Comparison of ENCODE assay signal across 16 mouse cellular contexts in the genomic region with DNA sequence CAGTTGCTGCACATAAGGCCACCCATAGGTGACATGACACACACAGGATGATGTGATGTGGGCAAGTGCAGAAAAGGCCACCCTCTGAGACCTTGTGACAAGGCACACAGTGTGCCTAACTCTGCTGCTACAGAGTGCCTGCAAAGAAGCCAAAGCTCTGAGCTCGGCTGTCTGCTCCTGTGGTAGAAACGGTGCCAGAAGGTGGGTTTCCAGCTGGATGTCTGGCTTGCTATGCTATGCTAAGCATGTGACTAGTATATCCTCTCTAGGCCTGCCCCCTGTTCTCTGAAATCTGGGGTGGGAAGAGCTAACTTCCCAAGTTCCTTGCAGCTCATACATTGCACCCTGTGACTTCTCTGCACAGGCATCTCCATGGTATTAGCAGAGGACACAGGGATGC.
"Had no signal": no experiment of that assay in that cellular context is flagged by ENCODE, and none has a peak within 500 bp of the region (broad histone marks: within the 10 kb centered on the region; RNA-seq: fewer than 3 reads in every experiment).

No protein-coding gene starts in this region.

- H3K4me1 ChIP-seq: neural tube, embryonic 13.5 days; neural tube, embryonic 15.5 days; stomach, embryonic 15.5 days had no signal

- H3K4me3 ChIP-seq: neural tube, embryonic 13.5 days; neural tube, embryonic 15.5 days; stomach, embryonic 15.5 days had no signal

- H3K27me3 ChIP-seq: neural tube, embryonic 13.5 days; neural tube, embryonic 15.5 days; stomach, embryonic 15.5 days had no signal

- H3K4me2 ChIP-seq: neural tube, embryonic 13.5 days; neural tube, embryonic 15.5 days; stomach, embryonic 15.5 days had no signal

- DNase-seq: retina, postnatal 1 day; right cerebral cortex, adult 18-20 months; right cerebral cortex, postnatal 14 days; right cerebral cortex, postnatal 25 days; right cerebral cortex, postnatal 4 days; spleen, adult 18-20 months; thymus, adult 18-20 months; thymus, adult 2 months; thymus, postnatal 14 days; thymus, postnatal 25 days; thymus, postnatal 36 days; thymus, postnatal 4 days had no signal

- H3K9ac ChIP-seq: neural tube, embryonic 13.5 days; neural tube, embryonic 15.5 days; stomach, embryonic 15.5 days had no signal

- H3K27ac ChIP-seq: neural tube, embryonic 13.5 days; neural tube, embryonic 15.5 days; stomach, embryonic 15.5 days; stomach, postnatal 0 days had no signal

- H3K36me3 ChIP-seq: neural tube, embryonic 13.5 days; neural tube, embryonic 15.5 days; stomach, embryonic 15.5 days had no signal

- H3K9me3 ChIP-seq: neural tube, embryonic 13.5 days; neural tube, embryonic 15.5 days; stomach, embryonic 15.5 days had no signal
